Mouse (Mus musculus) lung, postnatal 4 days (tissue): ENCODE data around the gene Nup37.
A peak's percentile ranks its signal among the peaks of the same experiment; 100 is the strongest.

Experiments
- DNase-seq, 2 experiments: peaks; one replicate each; pipeline ENCODE4 v3.0.0; 2021

Gene Nup37

GRCm38 (mm10) chr10:88146707-88147477 is at the start of gene Nup37, which contains the start of gene Parpbp:
Gene Nup37 (plus strand): TSS chr10:88146992.
Gene Parpbp (minus strand): TSS chr10:88146941.
- DNase-seq: peak; percentile 90 to 92

- DNase-seq: no peak
Observed at GRCm38 (mm10) chr10:88106169-88106568, 40.6 kb upstream of the Nup37 start.

- no peak for DNase-seq
Observed at GRCm38 (mm10) chr10:88113290-88113689, 33.5 kb upstream of the Nup37 start.

GRCm38 (mm10) chr10:88119721-88120120 is 27.1 kb upstream of the Nup37 start:
- DNase-seq: no peak

- DNase-seq: no peak
Observed at GRCm38 (mm10) chr10:88135630-88136029, 11.2 kb upstream of the Nup37 start.

GRCm38 (mm10) chr10:88146187-88146586 is 605 bp upstream of the Nup37 start:
- no peak for DNase-seq

GRCm38 (mm10) chr10:88150381-88150780 is 3.6 kb downstream of the Nup37 start:
- DNase-seq: no peak

GRCm38 (mm10) chr10:88151658-88152057 is 4.9 kb downstream of the Nup37 start:
- no peak for DNase-seq

GRCm38 (mm10) chr10:88162096-88162495 is 15.3 kb downstream of the Nup37 start:
- no peak for DNase-seq

GRCm38 (mm10) chr10:88162676-88163075 is 15.9 kb downstream of the Nup37 start:
- no peak for DNase-seq

GRCm38 (mm10) chr10:88166158-88166557 is 19.4 kb downstream of the Nup37 start:
- no peak for DNase-seq

- DNase-seq: no peak
Observed at GRCm38 (mm10) chr10:88167438-88168077, 20.8 kb downstream of the Nup37 start.

GRCm38 (mm10) chr10:88200541-88200940 is 53.7 kb downstream of the Nup37 start:
- no peak for DNase-seq

- DNase-seq: peak; percentile 92
Observed at GRCm38 (mm10) chr10:88200951-88201638, 54.3 kb downstream of the Nup37 start, which contains the start of gene Washc3. Gene Washc3 (plus strand): TSS chr10:88201093.

- no peak for DNase-seq
Observed at GRCm38 (mm10) chr10:88201650-88202049, 54.9 kb downstream of the Nup37 start.

GRCm38 (mm10) chr10:88202581-88202980 is 55.8 kb downstream of the Nup37 start:
- DNase-seq: no peak

GRCm38 (mm10) chr10:88203236-88203635 is 56.4 kb downstream of the Nup37 start:
- no peak for DNase-seq

GRCm38 (mm10) chr10:88212644-88213043 is 65.9 kb downstream of the Nup37 start:
- no peak for DNase-seq

- DNase-seq: no peak
Observed at GRCm38 (mm10) chr10:88214800-88215514, 68.2 kb downstream of the Nup37 start.

- no peak for DNase-seq
Observed at GRCm38 (mm10) chr10:88218161-88218560, 71.4 kb downstream of the Nup37 start.

- DNase-seq: no peak
Observed at GRCm38 (mm10) chr10:88221718-88222117, 74.9 kb downstream of the Nup37 start.

- no peak for DNase-seq
Observed at GRCm38 (mm10) chr10:88225421-88225820, 78.6 kb downstream of the Nup37 start.

- DNase-seq: no peak
Observed at GRCm38 (mm10) chr10:88227962-88228361, 81.2 kb downstream of the Nup37 start.
